Mouse (Mus musculus): ENCODE measurements at regions not wholly inside any gene's neighbourhood (a gene's known extent, or its start where the extent isn't known, plus 50 kb on each side); places are given as distances from the start of the nearest gene placed in this dataset.
"Not testable (repeated sequence)": the region's sequence is repeated elsewhere in the genome, so short reads cannot be mapped to it uniquely, and the experiment has no call there.

- DNase-seq, result not testable (repeated sequence)
Measured at GRCm38 (mm10) chr14:53373777-53374468, 878.4 kb upstream of the Olfr1507 start.

GRCm38 (mm10) chr14:53369776-53370175 lies 874.2 kb upstream of the Olfr1507 start:
- DNase-seq, result peak in 1 of 2 experiments; percentile 33

- not testable (repeated sequence) for DNase-seq
Measured at GRCm38 (mm10) chr14:53367420-53367819, 871.9 kb upstream of the Olfr1507 start.

DNA sequence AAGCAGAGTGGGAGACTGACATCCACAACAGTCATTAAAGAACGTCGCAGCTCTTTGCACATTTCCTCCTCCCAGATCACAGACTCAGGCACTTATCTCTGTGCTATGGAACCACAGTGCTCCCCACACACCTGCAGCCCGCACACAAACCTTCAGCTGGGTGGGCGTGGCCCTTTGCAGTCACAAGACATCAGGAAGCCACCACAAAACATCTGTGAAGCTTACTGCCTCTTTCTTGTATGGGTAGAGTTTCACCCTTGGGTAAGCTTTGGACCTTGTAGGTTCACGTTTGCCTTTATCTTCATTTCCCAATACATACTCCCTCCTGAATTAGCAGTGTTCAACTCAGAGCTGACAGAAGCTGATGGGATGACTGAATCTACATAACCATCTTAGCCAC lies 868.4 kb upstream of the Olfr1507 start:
- peak; percentile 77 to 88 for DNase-seq

DNA sequence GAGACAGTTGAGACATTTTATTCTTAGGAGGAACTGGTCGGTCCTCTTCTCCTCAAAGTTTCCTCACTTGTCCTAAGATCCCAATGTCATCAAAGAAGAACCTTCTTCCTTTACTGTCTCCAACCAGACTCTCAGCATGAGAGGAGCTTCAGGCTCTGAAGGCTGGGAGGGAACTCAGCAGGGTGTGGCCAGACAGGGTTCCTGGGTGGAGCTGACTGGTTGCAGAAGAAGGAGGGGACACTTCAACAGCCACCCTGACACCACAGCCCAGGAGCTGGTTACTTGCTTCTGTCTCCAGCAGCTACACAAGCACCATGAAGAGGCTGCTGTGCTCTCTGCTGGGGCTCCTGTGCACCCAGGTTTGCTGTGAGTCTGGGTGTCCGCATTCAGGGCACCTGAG lies 866.5 kb upstream of the Olfr1507 start:
- DNase-seq, result peak in 1 of 2 experiments; percentile 51

DNA sequence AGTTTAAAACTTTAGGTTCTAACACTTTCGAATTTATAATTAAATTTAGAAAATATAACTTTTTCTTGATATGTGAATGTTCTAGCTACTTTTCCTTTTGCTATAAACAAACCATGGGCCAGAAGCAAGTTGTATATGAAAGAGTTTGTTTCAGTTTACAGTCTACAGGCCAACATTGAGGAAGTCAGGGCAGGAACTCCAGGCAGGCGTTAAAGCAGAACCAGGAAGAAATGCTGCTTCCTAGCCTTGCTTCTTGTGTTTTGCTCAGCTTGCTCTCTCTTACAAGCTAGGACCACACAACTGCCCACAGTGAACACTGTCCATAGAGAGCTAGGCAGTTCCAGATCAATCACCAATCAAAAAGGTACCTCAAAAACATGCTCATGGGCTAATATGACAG lies 861.9 kb upstream of the Olfr1507 start:
- DNase-seq, result not testable (repeated sequence)

- DNase-seq, result not testable (repeated sequence)
Measured at GRCm38 (mm10) chr14:53356783-53357182, 861.2 kb upstream of the Olfr1507 start.

DNA sequence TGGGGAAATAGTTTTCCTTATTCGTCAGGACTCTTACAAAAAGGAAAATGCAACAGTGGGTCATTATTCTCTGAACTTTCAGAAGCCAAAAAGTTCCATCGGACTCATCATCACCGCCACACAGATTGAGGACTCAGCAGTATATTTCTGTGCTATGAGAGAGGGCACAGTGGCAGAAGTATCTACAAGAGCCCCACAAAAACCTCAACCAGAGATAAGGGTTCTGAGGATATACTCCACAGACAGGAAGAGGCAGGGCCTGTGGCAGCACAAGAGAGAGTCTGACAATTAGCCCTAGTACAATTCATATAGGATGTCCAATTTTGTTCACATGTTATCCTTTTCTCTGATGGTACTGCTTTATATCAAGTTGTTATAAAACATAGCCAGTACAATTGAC lies 855.9 kb upstream of the Olfr1507 start:
- DNase-seq, result not testable (repeated sequence)

GRCm38 (mm10) chr14:53350780-53351179 lies 855.2 kb upstream of the Olfr1507 start:
- DNase-seq, result not testable (repeated sequence)

DNA sequence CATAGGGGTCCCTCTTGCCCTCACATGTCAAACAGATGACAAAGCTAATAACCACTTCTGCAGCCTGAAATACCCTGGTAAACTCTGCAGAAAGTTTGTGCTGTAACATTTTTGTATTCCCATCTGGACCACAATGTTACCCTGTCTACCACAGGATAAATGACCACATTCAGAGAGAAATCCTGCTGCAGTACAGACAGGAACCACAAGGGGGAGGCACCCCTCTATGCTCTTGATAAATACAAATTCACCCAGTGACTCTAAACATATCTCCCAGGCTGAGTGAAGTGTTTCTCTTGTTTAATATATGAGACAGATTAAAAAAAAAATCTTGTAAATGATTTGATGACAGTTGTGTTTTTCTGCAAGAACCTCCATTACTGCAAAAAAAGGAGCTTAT lies 853.6 kb upstream of the Olfr1507 start:
- DNase-seq, result peak; percentile 54 to 61

- peak in 1 of 2 experiments; percentile 60 for DNase-seq
Measured at GRCm38 (mm10) chr14:53345568-53345967, 850.0 kb upstream of the Olfr1507 start.

GRCm38 (mm10) chr14:53343849-53344248 lies 848.3 kb upstream of the Olfr1507 start:
- DNase-seq, result not testable (repeated sequence)

DNA sequence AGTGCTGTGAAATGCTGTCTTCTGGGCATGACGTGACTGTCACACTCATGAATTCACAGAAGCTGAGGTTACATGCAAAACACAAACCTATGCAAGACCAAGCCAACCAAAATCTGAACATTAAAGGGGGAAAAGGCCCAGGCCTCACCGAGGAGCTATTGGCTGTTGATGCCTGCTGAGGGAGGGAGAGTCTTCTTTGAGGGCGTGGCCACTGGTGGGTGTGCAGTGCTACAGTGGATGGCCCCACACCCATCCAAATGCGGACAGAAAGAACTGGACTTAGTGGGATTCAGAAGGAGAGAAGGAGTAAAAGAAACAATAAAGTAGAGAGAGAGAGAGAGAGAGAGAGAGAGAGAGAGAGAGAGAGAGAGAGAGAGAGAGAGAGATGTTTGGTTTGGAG lies 843.6 kb upstream of the Olfr1507 start:
- not testable (repeated sequence) for DNase-seq

- peak in 1 of 2 experiments; percentile 66 for DNase-seq
Measured at GRCm38 (mm10) chr14:53337446-53337845, 841.9 kb upstream of the Olfr1507 start.

- peak in 1 of 2 experiments; percentile 35 for DNase-seq
Measured at GRCm38 (mm10) chr14:53336705-53337104, 841.2 kb upstream of the Olfr1507 start.

DNA sequence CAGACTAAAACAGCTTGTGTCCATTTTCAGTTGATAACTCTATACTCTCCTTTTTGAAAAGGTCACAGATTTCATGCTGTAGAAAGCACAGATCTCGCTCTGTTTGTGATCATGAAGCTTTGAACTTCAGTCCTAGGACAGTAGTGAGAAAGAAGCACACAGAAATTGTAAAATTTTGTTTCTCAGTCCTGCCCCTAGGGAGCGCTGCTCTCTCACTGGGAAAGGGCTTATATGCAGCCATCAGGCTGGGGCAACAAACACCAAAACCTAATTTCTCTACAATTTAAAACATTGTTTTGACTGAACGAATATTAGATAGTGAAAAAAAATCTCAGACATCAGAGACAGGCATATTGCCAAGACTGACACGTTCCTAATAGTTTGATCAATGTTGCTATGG lies 838.9 kb upstream of the Olfr1507 start:
- DNase-seq, result not testable (repeated sequence)

GRCm38 (mm10) chr14:53331153-53331552 lies 835.6 kb upstream of the Olfr1507 start:
- not testable (repeated sequence) for DNase-seq

DNA sequence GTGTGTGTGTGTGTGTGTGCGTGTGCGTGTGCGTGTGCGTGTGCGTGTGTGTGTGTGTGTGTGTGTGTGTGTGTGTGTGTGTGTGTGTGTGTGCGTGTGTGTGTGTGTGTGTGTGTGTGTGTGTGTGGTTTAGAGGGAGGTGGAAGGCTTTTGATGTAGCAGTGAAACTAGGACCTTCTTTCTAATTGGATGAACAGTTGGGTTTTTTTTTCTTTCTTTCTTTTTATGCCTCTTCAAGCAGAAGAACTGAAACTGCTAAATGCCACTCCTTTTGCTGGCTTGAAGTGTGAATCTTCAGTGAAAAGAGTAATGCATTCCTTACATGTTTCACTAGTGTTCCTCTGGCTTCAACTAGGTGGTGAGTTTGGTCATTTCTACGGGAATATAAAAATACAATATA lies 828.8 kb upstream of the Olfr1507 start:
- not testable (repeated sequence) for DNase-seq

DNA sequence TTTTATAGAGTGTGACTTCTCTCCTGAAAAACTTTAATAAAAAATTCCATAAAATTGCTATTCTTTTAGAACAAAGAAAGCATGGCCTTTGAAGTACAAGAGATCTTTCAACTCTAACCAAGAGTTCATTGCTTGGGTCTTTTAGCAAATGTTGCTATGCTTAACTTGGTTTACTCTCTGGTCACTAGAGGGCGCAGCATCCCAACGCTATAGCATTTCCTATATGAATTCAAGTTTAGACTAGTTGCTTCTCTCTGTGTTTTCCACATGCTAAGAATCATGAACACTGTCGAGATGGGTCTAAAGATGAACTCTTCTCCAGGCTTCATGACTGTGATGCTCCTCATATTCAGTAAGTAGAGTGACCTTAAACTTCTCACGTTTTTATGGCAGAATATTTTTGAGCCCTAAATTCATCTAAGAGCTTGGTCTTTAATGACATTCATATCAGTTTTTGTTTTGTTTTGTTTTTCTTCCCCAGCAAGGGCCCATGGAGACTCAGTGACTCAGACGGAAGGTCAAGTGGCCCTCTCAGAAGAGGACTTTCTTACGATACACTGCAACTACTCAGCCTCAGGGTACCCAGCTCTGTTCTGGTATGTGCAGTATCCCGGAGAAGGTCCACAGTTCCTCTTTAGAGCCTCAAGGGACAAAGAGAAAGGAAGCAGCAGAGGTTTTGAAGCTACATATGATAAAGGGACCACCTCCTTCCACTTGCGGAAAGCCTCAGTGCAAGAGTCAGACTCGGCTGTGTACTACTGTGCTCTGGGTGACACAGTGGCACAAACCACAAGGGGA lies 823.2 kb upstream of the Olfr1507 start:
- DNase-seq, result not testable (repeated sequence)

DNA sequence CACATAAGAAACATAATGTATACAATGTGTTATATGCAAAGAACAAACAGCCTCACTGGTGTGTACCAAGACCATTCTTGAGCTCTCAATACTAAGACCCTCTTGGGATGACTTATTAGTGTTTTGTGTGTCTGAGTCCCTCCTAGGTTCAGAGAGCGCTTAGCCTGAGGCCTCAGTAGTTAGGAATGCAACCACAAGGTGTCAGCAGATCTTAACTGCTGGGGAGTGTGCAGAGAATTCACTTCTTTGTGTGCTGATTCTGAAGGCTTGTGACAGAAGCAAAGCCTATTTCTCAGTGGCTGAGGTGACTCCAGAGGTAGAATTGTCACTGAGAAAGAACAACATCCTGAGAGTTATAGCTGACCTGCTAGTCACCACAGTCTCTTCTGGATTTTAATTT lies 816.9 kb upstream of the Olfr1507 start:
- peak; percentile 24 to 33 for DNase-seq

DNA sequence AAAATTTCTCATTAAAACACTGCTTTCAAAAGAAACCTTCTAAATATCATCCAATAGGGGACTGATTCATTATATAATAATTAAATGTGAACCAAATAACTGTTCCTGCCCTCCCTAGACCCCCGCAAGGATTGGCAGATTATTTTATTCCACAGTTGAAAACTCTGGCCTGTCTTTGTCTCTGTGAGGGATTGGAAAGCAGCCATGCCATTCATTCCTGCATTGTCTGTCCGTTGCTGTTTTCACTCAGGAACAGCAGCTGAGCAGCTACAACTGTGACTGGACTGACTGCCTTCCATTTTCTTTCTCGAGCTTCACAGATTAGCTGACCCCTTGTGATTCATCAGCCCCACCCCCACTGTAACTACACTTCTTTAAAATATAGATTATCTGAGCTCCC lies 807.6 kb upstream of the Olfr1507 start:
- DNase-seq, result not testable (repeated sequence)

DNA sequence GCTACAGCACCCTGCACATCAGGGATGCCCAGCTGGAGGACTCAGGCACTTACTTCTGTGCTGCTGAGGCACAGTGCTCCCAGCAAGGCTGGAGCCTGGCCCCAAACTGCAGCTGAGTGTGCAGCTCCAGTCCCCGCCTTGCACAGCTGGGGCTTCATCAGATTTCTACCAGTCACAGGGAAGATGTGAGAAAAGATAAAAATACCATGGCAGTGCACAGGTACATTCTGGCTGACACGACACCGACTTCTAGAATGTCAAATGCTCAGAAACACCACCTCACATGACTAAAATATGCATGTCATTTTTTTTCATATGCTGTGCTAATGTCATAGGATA lies 806.9 kb upstream of the Olfr1507 start:
- not testable (repeated sequence) for DNase-seq

DNA sequence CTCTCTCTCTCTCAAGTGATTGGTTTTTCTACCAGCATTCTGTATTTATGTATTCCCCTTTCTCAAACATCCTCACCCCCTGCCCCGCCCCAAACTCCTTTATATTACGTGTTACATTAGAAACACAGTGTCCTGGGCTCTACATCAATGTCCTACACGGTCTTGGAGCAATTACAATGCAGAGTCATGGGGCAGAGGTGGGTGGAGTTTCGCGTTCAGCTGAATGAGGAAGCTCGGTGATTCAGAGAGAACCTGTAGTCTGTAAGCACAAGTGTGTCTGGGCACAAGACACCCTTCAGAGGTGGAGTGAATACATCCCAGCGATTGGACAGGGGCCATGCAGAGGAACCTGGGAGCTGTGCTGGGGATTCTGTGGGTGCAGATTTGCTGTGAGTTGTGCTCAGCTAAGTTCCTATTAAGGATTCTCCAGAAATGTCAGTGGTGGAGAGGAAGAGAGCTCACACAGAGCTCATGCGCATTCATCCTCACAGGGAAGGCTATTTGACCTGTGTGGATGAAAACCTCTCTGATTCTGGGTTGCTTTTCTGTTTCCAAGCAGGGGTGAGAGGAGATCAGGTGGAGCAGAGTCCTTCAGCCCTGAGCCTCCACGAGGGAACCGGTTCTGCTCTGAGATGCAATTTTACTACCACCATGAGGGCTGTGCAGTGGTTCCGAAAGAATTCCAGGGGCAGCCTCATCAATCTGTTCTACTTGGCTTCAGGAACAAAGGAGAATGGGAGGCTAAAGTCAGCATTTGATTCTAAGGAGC lies 806.4 kb upstream of the Olfr1507 start:
- not testable (repeated sequence) for DNase-seq

Measured in thymus, postnatal 36 days (tissue).